Mouse (Mus musculus) stomach, postnatal 0 days (tissue): ENCODE data around the gene Wnt6. TPM values are rescaled to one million over a fixed set of nuclear protein-coding genes. Genes with fewer than 3 reads are reported as not detected.

ENCODE experiments used
- ATAC-seq: fragments of 200-750 bp; cut with Nextera tagmentation; 2 replicates; pipeline ENCODE4 v1.8.0; 2017; ENCODE audit not compliant: low FRiP score, low TSS enrichment
- DNase-seq: peaks from one replicate; pipeline ENCODE4 v3.0.0-alpha.2; 2016; ENCODE audit warnings: low spot score
- H3K27ac ChIP-seq: fragments of 300-500 bp; sonication (generic); replicated peaks from 2 replicates; pipeline ENCODE4 v1.5.1; 2014; ENCODE audit warnings: mild to moderate bottlenecking, control low read depth
- H3K27me3 ChIP-seq: fragments of 300-500 bp; sonication (generic); 2 replicates; pipeline ENCODE4 v1.6.1; 2014; ENCODE audit warnings: low read length; ENCODE audit not compliant: control insufficient read depth, insufficient read depth
- H3K36me3 ChIP-seq: fragments of 300-500 bp; sonication (generic); 2 replicates; pipeline ENCODE4 v1.6.1; 2014; ENCODE audit warnings: low read length, mixed read lengths; ENCODE audit not compliant: control insufficient read depth, insufficient read depth
- H3K4me1 ChIP-seq: fragments of 300-500 bp; sonication (generic); replicated peaks from 2 replicates; pipeline ENCODE4 v1.6.1; 2014; ENCODE audit warnings: antibody characterized with exemption; ENCODE audit not compliant: control insufficient read depth, insufficient read depth
- H3K4me2 ChIP-seq: fragments of 300-500 bp; sonication (generic); replicated peaks from 2 replicates; pipeline ENCODE4 v1.6.1; 2014; ENCODE audit warnings: low read depth, mild to moderate bottlenecking, control low read depth, moderate library complexity
- H3K4me3 ChIP-seq: fragments of 300-500 bp; sonication (generic); 2 replicates; pipeline ENCODE4 v1.5.1; 2014; ENCODE audit warnings: low read depth, low read length, control low read depth
- H3K9ac ChIP-seq: fragments of 300-500 bp; sonication (generic); 2 replicates; pipeline ENCODE4 v1.6.1; 2014; ENCODE audit warnings: mild to moderate bottlenecking, low read length, control low read depth, mixed read lengths
- H3K9me3 ChIP-seq: fragments of 300-500 bp; sonication (generic); 2 replicates; pipeline ENCODE4 v1.6.1; 2016; ENCODE audit warnings: low read length; ENCODE audit not compliant: control insufficient read depth
- CTCF ChIP-seq: IDR thresholded peaks from 2 replicates; pipeline ENCODE4 v1.5.1; 2016; ENCODE audit warnings: antibody characterized with exemption, low read depth, mild to moderate bottlenecking, moderate library complexity
- EP300 ChIP-seq: optimal IDR thresholded peaks from 2 replicates; pipeline ENCODE3; 2016; ENCODE audit warnings: antibody characterized with exemption
- WGBS: fragments of 180-500 bp; shearing (Covaris S2); extraction: QIAGEN DNeasy Blood & Tissue Kit; methylation state at CpG from one replicate; pipeline ENCODE4 v1.1.7; 2014; 5-methylcytosine and 5-hydroxymethylcytosine counted together
- polyA plus RNA-seq: library from polyadenylated mRNA; unstranded; fragments of >200 nt; fragmentation: Nextera tagmentation; extraction: Ambion mirVana; gene quantifications from 2 replicates; pipeline ENCODE4 v1.2.1, GENCODE M21; 2015

Gene Wnt6
- polyA plus RNA-seq, 1 experiment from 2014 or later = 3.6 TPM

- Histone ChIP-seq H3K27ac (no peak overlapping the region), H3K9ac (no peak overlapping the region), H3K4me3 (no peak overlapping the region), H3K4me1 (no peaks in the 10 kb centered on the region), H3K9me3 (no peaks in the 10 kb centered on the region), H3K27me3 (peaks cover 18% of the 10 kb centered on the region), H3K36me3 (no peaks in the 10 kb centered on the region), H3K4me2 (no peak overlapping the region)
- no peak for ATAC-seq
- TF ChIP-seq CTCF (peak; percentile 15; the same call in 1 of the 2 replicates), EP300 (no peak)
- no peak for DNase-seq
- WGBS = 32% methylated on average over 6 of the region's 6 CpGs
Observed at GRCm38 (mm10) chr1:74788603-74789176, 17.0 kb downstream of the Wnt6 start.

- no peak overlapping the region for H3K9ac ChIP-seq
- DNase-seq = no peak
- H3K27me3 ChIP-seq = peaks cover 14% of the 10 kb centered on the region
- 0 out of 2 replicates have a peak, but pooled peaks cover 1% of the 10 kb centered on the region for H3K4me1 ChIP-seq
- ATAC-seq = no peak
- 24% methylated on average over 3 of the region's 3 CpGs for WGBS
- H3K4me3 ChIP-seq = no peak overlapping the region
- no peak overlapping the region for H3K4me2 ChIP-seq
- H3K27ac ChIP-seq = no peak overlapping the region
- H3K9me3 ChIP-seq = no peaks in the 10 kb centered on the region
- no peak for TF ChIP-seq EP300
- H3K36me3 ChIP-seq = no peaks in the 10 kb centered on the region
Observed at GRCm38 (mm10) chr1:74790095-74790494, 18.4 kb downstream of the Wnt6 start.

GRCm38 (mm10) chr1:74791249-74791648, 19.6 kb downstream of the Wnt6 start, which contains the start of gene Wnt10a:
Gene Wnt10a (plus strand): TSS chr1:74791516.
- H3K4me3 ChIP-seq = peak within 1 kb of the TSS; percentile 37
- H3K9ac ChIP-seq = peak within 1 kb of the TSS; percentile 59
- TF ChIP-seq CTCF = no peak
- no peak for TF ChIP-seq EP300
- H3K4me2 ChIP-seq = peak within 1 kb of the TSS; percentile 58
- no peaks in the 10 kb centered on the region for H3K36me3 ChIP-seq
- H3K9me3 ChIP-seq = no peaks in the 10 kb centered on the region
- H3K27ac ChIP-seq = peak within 1 kb of the TSS; percentile 61
- H3K4me1 ChIP-seq = 0 out of 2 replicates have a peak, but pooled peaks cover 2% of the 10 kb centered on the region
- H3K27me3 ChIP-seq = peaks cover 13% of the 10 kb centered on the region; the same call in 1 of the 2 replicates
- ATAC-seq (peak; percentile 36), DNase-seq (no peak)
- WGBS = 4% methylated on average over 10 of the region's 11 CpGs

GRCm38 (mm10) chr1:74792831-74793660, 21.4 kb downstream of the Wnt6 start:
- Histone ChIP-seq H3K9ac (no peak overlapping the region), H3K4me2 (peak overlapping the region; percentile 23; the same call in 1 of the 2 replicates), H3K9me3 (no peaks in the 10 kb centered on the region), H3K4me1 (0 out of 2 replicates have a peak, but pooled peaks cover 2% of the 10 kb centered on the region), H3K4me3 (0 out of 2 replicates have a peak overlapping the region, but pooled peaks have one; percentile 12), H3K27me3 (peaks cover 13% of the 10 kb centered on the region; the same call in 1 of the 2 replicates), H3K36me3 (no peaks in the 10 kb centered on the region), H3K27ac (no peak overlapping the region)
- no peak for DNase-seq
- no peak for ATAC-seq
- WGBS = 26% methylated on average over 19 of the region's 19 CpGs
- TF ChIP-seq CTCF (no peak), EP300 (no peak)

GRCm38 (mm10) chr1:74794487-74795144, 22.9 kb downstream of the Wnt6 start:
- peak overlapping the region; percentile 45; the same call in 1 of the 2 replicates for H3K27ac ChIP-seq
- H3K9ac ChIP-seq = no peak overlapping the region
- no peaks in the 10 kb centered on the region for H3K9me3 ChIP-seq
- ATAC-seq (peak; percentile 38; the same call in 1 of the 2 replicates), DNase-seq (peak; percentile 45)
- under 1% methylated on average over 34 of the region's 38 CpGs for WGBS
- peaks cover 13% of the 10 kb centered on the region; the same call in 1 of the 2 replicates for H3K27me3 ChIP-seq
- H3K4me3 ChIP-seq = peak overlapping the region; percentile 27
- TF ChIP-seq EP300 (no peak), CTCF (no peak)
- 0 out of 2 replicates have a peak, but pooled peaks cover 2% of the 10 kb centered on the region for H3K4me1 ChIP-seq
- H3K4me2 ChIP-seq = peak overlapping the region; percentile 46
- no peaks in the 10 kb centered on the region for H3K36me3 ChIP-seq
